Mouse (Mus musculus): ENCODE measurements around the gene Rho. TPM values are rescaled to one million over a fixed set of nuclear protein-coding genes. Genes with fewer than 3 reads are reported as not detected.

Rho gene
- polyA plus RNA-seq, 1 experiment, result 0.66 TPM

- no peaks in the 10 kb centered on the region for H3K27me3 ChIP-seq (replicated peaks; ENCODE audit: control insufficient read depth, insufficient read depth, low read length)
- H3K4me3 ChIP-seq (ENCODE audit: insufficient read depth, low read depth, low read length), result no peak overlapping the region
- peak; percentile 74 for DNase-seq
- no peak for TF ChIP-seq POLR2A (IDR thresholded peaks at IDR 0.05; ENCODE audit: low read depth, low read length)
- TF ChIP-seq CTCF (conservative IDR thresholded peaks at IDR 0.05; ENCODE audit: insufficient read depth, insufficient read length, low read depth, low read length), result no peak
- H3K27ac ChIP-seq (ENCODE audit: insufficient read depth, low read depth, low read length), result peak overlapping the region; percentile 69; the same call in 1 of the 2 replicates
- WGBS, result 79% methylated on average over 6 of the region's 6 CpGs
- H3K36me3 ChIP-seq (ENCODE audit: control insufficient read depth, insufficient read depth, low read length), result no peaks in the 10 kb centered on the region
- H3K4me1 ChIP-seq (ENCODE audit: control insufficient read depth, insufficient read depth, low read length), result no peaks in the 10 kb centered on the region
Observed at GRCm38 (mm10) chr6:115905568-115905967, 26.0 kb upstream of the Rho start.

GRCm38 (mm10) chr6:115906455-115906854 is 25.1 kb upstream of the Rho start:
- H3K27ac ChIP-seq (ENCODE audit: insufficient read depth, low read depth, low read length), result no peak overlapping the region
- no peaks in the 10 kb centered on the region for H3K36me3 ChIP-seq (ENCODE audit: control insufficient read depth, insufficient read depth, low read length)
- no peak for TF ChIP-seq POLR2A (IDR thresholded peaks at IDR 0.05; ENCODE audit: low read depth, low read length)
- no peak for TF ChIP-seq CTCF (conservative IDR thresholded peaks at IDR 0.05; ENCODE audit: insufficient read depth, insufficient read length, low read depth, low read length)
- 76% methylated on average over 1 of the region's 1 CpGs for WGBS
- no peaks in the 10 kb centered on the region for H3K27me3 ChIP-seq (replicated peaks; ENCODE audit: control insufficient read depth, insufficient read depth, low read length)
- DNase-seq, result no peak
- H3K4me3 ChIP-seq (ENCODE audit: insufficient read depth, low read depth, low read length), result no peak overlapping the region
- H3K4me1 ChIP-seq (ENCODE audit: control insufficient read depth, insufficient read depth, low read length), result no peaks in the 10 kb centered on the region

- no peaks in the 10 kb centered on the region for H3K36me3 ChIP-seq (ENCODE audit: control insufficient read depth, insufficient read depth, low read length)
- H3K27ac ChIP-seq (ENCODE audit: insufficient read depth, low read depth, low read length), result no peak overlapping the region
- no peaks in the 10 kb centered on the region for H3K27me3 ChIP-seq (replicated peaks; ENCODE audit: control insufficient read depth, insufficient read depth, low read length)
- DNase-seq, result no peak
- TF ChIP-seq CTCF (conservative IDR thresholded peaks at IDR 0.05; ENCODE audit: insufficient read depth, insufficient read length, low read depth, low read length), result no peak
- no peak for TF ChIP-seq POLR2A (IDR thresholded peaks at IDR 0.05; ENCODE audit: low read depth, low read length)
- H3K4me3 ChIP-seq (ENCODE audit: insufficient read depth, low read depth, low read length), result no peak overlapping the region
- WGBS, result 56% methylated on average over 2 of the region's 2 CpGs
- no peaks in the 10 kb centered on the region for H3K4me1 ChIP-seq (ENCODE audit: control insufficient read depth, insufficient read depth, low read length)
Observed at GRCm38 (mm10) chr6:115906871-115907270, 24.7 kb upstream of the Rho start.

- H3K4me3 ChIP-seq (ENCODE audit: insufficient read depth, low read depth, low read length), result no peak overlapping the region
- no peak overlapping the region for H3K27ac ChIP-seq (ENCODE audit: insufficient read depth, low read depth, low read length)
- H3K27me3 ChIP-seq (replicated peaks; ENCODE audit: control insufficient read depth, insufficient read depth, low read length), result no peaks in the 10 kb centered on the region
- TF ChIP-seq POLR2A (IDR thresholded peaks at IDR 0.05; ENCODE audit: low read depth, low read length) (no peak), CTCF (conservative IDR thresholded peaks at IDR 0.05; ENCODE audit: insufficient read depth, insufficient read length, low read depth, low read length) (no peak)
- H3K4me1 ChIP-seq (ENCODE audit: control insufficient read depth, insufficient read depth, low read length), result no peaks in the 10 kb centered on the region
- DNase-seq, result no peak
- 74% methylated on average over 6 of the region's 6 CpGs for WGBS
- no peaks in the 10 kb centered on the region for H3K36me3 ChIP-seq (ENCODE audit: control insufficient read depth, insufficient read depth, low read length)
Observed at GRCm38 (mm10) chr6:115908421-115908982, 23.0 kb upstream of the Rho start.

GRCm38 (mm10) chr6:115909052-115909451 is 22.5 kb upstream of the Rho start:
- TF ChIP-seq POLR2A (IDR thresholded peaks at IDR 0.05; ENCODE audit: low read depth, low read length), result no peak
- no peak for TF ChIP-seq CTCF (conservative IDR thresholded peaks at IDR 0.05; ENCODE audit: insufficient read depth, insufficient read length, low read depth, low read length)
- no peaks in the 10 kb centered on the region for H3K4me1 ChIP-seq (ENCODE audit: control insufficient read depth, insufficient read depth, low read length)
- no peak overlapping the region for H3K4me3 ChIP-seq (ENCODE audit: insufficient read depth, low read depth, low read length)
- WGBS, result 86% methylated on average over 3 of the region's 3 CpGs
- peak overlapping the region; percentile 18 for H3K27ac ChIP-seq (ENCODE audit: insufficient read depth, low read depth, low read length)
- DNase-seq, result no peak
- H3K27me3 ChIP-seq (replicated peaks; ENCODE audit: control insufficient read depth, insufficient read depth, low read length), result no peaks in the 10 kb centered on the region
- no peaks in the 10 kb centered on the region for H3K36me3 ChIP-seq (ENCODE audit: control insufficient read depth, insufficient read depth, low read length)

- 35% methylated on average over 8 of the region's 8 CpGs for WGBS
- TF ChIP-seq CTCF (conservative IDR thresholded peaks at IDR 0.05; ENCODE audit: insufficient read depth, insufficient read length, low read depth, low read length) (no peak), POLR2A (IDR thresholded peaks at IDR 0.05; ENCODE audit: low read depth, low read length) (no peak)
- Histone ChIP-seq H3K4me1 (ENCODE audit: control insufficient read depth, insufficient read depth, low read length) (no peaks in the 10 kb centered on the region), H3K4me3 (ENCODE audit: insufficient read depth, low read depth, low read length) (no peak overlapping the region), H3K27ac (ENCODE audit: insufficient read depth, low read depth, low read length) (peak overlapping the region; percentile 59), H3K36me3 (ENCODE audit: control insufficient read depth, insufficient read depth, low read length) (no peaks in the 10 kb centered on the region), H3K27me3 (replicated peaks; ENCODE audit: control insufficient read depth, insufficient read depth, low read length) (no peaks in the 10 kb centered on the region)
- peak; percentile 91 for DNase-seq
Observed at GRCm38 (mm10) chr6:115909940-115910339, 21.6 kb upstream of the Rho start.

- peak; percentile 67 for DNase-seq
- Histone ChIP-seq H3K27me3 (replicated peaks; ENCODE audit: control insufficient read depth, insufficient read depth, low read length) (no peaks in the 10 kb centered on the region), H3K4me1 (ENCODE audit: control insufficient read depth, insufficient read depth, low read length) (no peaks in the 10 kb centered on the region), H3K36me3 (ENCODE audit: control insufficient read depth, insufficient read depth, low read length) (no peaks in the 10 kb centered on the region), H3K4me3 (ENCODE audit: insufficient read depth, low read depth, low read length) (no peak overlapping the region), H3K27ac (ENCODE audit: insufficient read depth, low read depth, low read length) (peak overlapping the region; percentile 59)
- TF ChIP-seq CTCF (conservative IDR thresholded peaks at IDR 0.05; ENCODE audit: insufficient read depth, insufficient read length, low read depth, low read length), result no peak
- no peak for TF ChIP-seq POLR2A (IDR thresholded peaks at IDR 0.05; ENCODE audit: low read depth, low read length)
- WGBS, result 79% methylated on average over 6 of the region's 6 CpGs
Observed at GRCm38 (mm10) chr6:115911763-115912162, 19.8 kb upstream of the Rho start.
